Mouse (Mus musculus) heart, adult 2 months (tissue): Measurements from ENCODE around the gene Btc.

Experiments
- CTCF ChIP-seq: fragments of 200-600 bp; IDR thresholded peaks from 2 replicates; pipeline ENCODE4 v1.8.1; 2022; ENCODE audit warnings: antibody characterized with exemption, mild to moderate bottlenecking, moderate library complexity
- EP300 ChIP-seq: fragments of 200-500 bp; IDR thresholded peaks from 2 replicates; pipeline ENCODE4 v1.6.1; 2011; ENCODE audit warnings: low read depth, low read length, control low read depth; ENCODE audit not compliant: insufficient read depth
- POLR2A ChIP-seq: fragments of 200-500 bp; IDR thresholded peaks from 2 replicates; pipeline ENCODE4 v1.6.1; 2011; ENCODE audit warnings: mild to moderate bottlenecking, low read depth, low read length, control low read depth; ENCODE audit not compliant: insufficient read depth

GRCm38 (mm10) chr5:91434723-91435658 is 32.2 kb upstream of the Btc start:
- TF ChIP-seq CTCF = no peak
- TF ChIP-seq EP300 = no peak
- TF ChIP-seq POLR2A = no peak
